Mouse (Mus musculus) urinary bladder, postnatal 36 days (tissue): ENCODE measurements around the gene Csnk1g1.

Source experiments
- DNase-seq, 2 experiments: peaks; one replicate each; pipeline ENCODE4 v3.0.0; 2022; ENCODE audit warnings: low spot score in 2 of 2, mixed read lengths in 1 of 2

The Csnk1g1 gene

GRCm38 (mm10) chr9:66068056-66068455 is 159.3 kb downstream of the Csnk1g1 start:
- no peak for DNase-seq

GRCm38 (mm10) chr9:66068971-66069391 is 160.3 kb downstream of the Csnk1g1 start:
- DNase-seq: no peak

- DNase-seq: peak; percentile 84 to 90
Measured at GRCm38 (mm10) chr9:66069583-66069982, 160.9 kb downstream of the Csnk1g1 start, which contains the start of gene Snx22. TSS of gene Snx22 (minus strand) at chr9:66069719.

GRCm38 (mm10) chr9:66070151-66070550 is 161.4 kb downstream of the Csnk1g1 start:
- DNase-seq: no peak

GRCm38 (mm10) chr9:66072754-66073153 is 164.0 kb downstream of the Csnk1g1 start:
- no peak for DNase-seq

GRCm38 (mm10) chr9:66078072-66078471 is 169.3 kb downstream of the Csnk1g1 start:
- no peak for DNase-seq

GRCm38 (mm10) chr9:66078493-66078892 is 169.8 kb downstream of the Csnk1g1 start:
- no peak for DNase-seq

- no peak for DNase-seq
Measured at GRCm38 (mm10) chr9:66080804-66081459, 172.2 kb downstream of the Csnk1g1 start.

GRCm38 (mm10) chr9:66081999-66082398 is 173.3 kb downstream of the Csnk1g1 start:
- DNase-seq: no peak

- DNase-seq: no peak
Measured at GRCm38 (mm10) chr9:66084171-66084570, 175.4 kb downstream of the Csnk1g1 start.

- DNase-seq: no peak
Measured at GRCm38 (mm10) chr9:66087062-66087461, 178.3 kb downstream of the Csnk1g1 start.

GRCm38 (mm10) chr9:66088411-66088810 is 179.7 kb downstream of the Csnk1g1 start:
- peak in 1 of 2 experiments; percentile 41 for DNase-seq

GRCm38 (mm10) chr9:66090593-66091244 is 182.0 kb downstream of the Csnk1g1 start:
- no peak for DNase-seq

GRCm38 (mm10) chr9:66091327-66092231 is 182.9 kb downstream of the Csnk1g1 start:
- DNase-seq: no peak

GRCm38 (mm10) chr9:66092664-66093063 is 183.9 kb downstream of the Csnk1g1 start:
- no peak for DNase-seq
